Mouse (Mus musculus) hindbrain, embryonic 12.5 days (tissue): Measurements from ENCODE around the gene Plekhb2. TPM values are rescaled to one million over a fixed set of nuclear protein-coding genes. Genes with fewer than 3 reads are reported as not detected.

ENCODE experiments used
- ATAC-seq: fragments of 200-750 bp; cut with Nextera tagmentation; 2 replicates; pipeline ENCODE4 v1.8.0; 2017; ENCODE audit warnings: moderate TSS enrichment; ENCODE audit not compliant: low FRiP score
- H3K27ac ChIP-seq: fragments of 300-500 bp; sonication (generic); 2 replicates; pipeline ENCODE4 v1.5.1; 2016; ENCODE audit warnings: mild to moderate bottlenecking
- H3K27me3 ChIP-seq: fragments of 300-500 bp; sonication (generic); 2 replicates; pipeline ENCODE4 v1.6.1; 2016; ENCODE audit warnings: mild to moderate bottlenecking
- H3K36me3 ChIP-seq: fragments of 300-500 bp; sonication (generic); 2 replicates; pipeline ENCODE4 v1.6.1; 2016; ENCODE audit warnings: mild to moderate bottlenecking
- H3K4me1 ChIP-seq: fragments of 300-500 bp; sonication (generic); 2 replicates; pipeline ENCODE4 v1.6.1; 2016
- H3K4me2 ChIP-seq: fragments of 300-500 bp; sonication (generic); replicated peaks from 2 replicates; pipeline ENCODE4 v1.6.1; 2016; ENCODE audit warnings: mild to moderate bottlenecking
- H3K4me3 ChIP-seq: fragments of 300-500 bp; sonication (generic); 2 replicates; pipeline ENCODE4 v1.5.1; 2016; ENCODE audit warnings: mild to moderate bottlenecking
- H3K9ac ChIP-seq: fragments of 300-500 bp; sonication (generic); 2 replicates; pipeline ENCODE4 v1.6.1; 2016; ENCODE audit warnings: mild to moderate bottlenecking, moderate library complexity
- H3K9me3 ChIP-seq: fragments of 300-500 bp; sonication (generic); replicated peaks from 2 replicates; pipeline ENCODE4 v1.6.1; 2016; ENCODE audit warnings: mild to moderate bottlenecking
- WGBS: fragments of 180-500 bp; shearing (Covaris S2); methylation state at CpG from one replicate; pipeline ENCODE4 v1.1.7; 2016; 5-methylcytosine and 5-hydroxymethylcytosine counted together
- polyA plus RNA-seq: library from polyadenylated mRNA; unstranded; fragments of >200 nt; fragmentation: Nextera tagmentation; extraction: Ambion mirVana; gene quantifications from 2 replicates; pipeline ENCODE4 v1.2.1, GENCODE M21; 2016

Gene Plekhb2
- polyA plus RNA-seq: 50.8 and 59.8 TPM in 2 replicates

DNA sequence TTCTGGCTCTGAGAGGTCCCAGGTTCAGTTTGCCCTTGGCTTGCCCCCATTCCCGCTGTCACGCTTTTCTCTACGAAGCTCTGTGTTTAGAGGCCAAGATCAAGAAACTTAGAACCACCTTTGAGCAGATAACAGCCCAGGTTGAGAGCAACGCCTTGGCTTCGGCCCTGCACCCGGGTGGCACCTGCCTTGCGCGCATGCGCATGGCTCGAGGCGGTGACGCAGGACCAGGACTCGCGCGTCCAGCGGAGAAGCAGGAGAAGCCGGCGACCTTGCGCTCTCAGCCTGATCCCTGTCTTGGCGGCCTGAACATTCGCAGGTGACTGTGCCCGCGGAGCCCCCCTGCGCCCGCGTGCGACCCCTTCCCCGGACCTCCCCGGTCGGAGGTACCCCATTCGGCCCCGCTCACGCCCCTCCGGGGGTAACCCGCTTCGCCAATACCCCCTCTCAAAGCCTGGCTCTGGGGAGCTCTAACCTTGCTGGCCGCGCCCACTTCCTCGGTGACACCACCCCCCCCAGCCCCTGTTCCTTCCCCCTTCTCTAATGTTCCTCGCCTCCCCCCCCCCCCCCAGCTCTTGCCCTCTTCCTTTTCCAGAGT lies at the start of gene Plekhb2:
Gene Plekhb2, plus strand, starts transcription at position 232 of the 598 bp plus-strand sequence.
- H3K4me1 ChIP-seq: peaks cover 31% of the 10 kb centered on the region
- H3K27me3 ChIP-seq: no peaks in the 10 kb centered on the region
- peak within 1 kb of the TSS; percentile 80 for H3K4me3 ChIP-seq
- peak within 1 kb of the TSS; percentile 40 for H3K27ac ChIP-seq
- no peaks in the 10 kb centered on the region for H3K36me3 ChIP-seq
- WGBS: under 1% methylated on average over 39 of the region's 40 CpGs
- peak; percentile 88 for ATAC-seq
- H3K9ac ChIP-seq: peak within 1 kb of the TSS; percentile 94
- peak within 1 kb of the TSS; percentile 75 for H3K4me2 ChIP-seq
- H3K9me3 ChIP-seq: no peaks in the 10 kb centered on the region

DNA sequence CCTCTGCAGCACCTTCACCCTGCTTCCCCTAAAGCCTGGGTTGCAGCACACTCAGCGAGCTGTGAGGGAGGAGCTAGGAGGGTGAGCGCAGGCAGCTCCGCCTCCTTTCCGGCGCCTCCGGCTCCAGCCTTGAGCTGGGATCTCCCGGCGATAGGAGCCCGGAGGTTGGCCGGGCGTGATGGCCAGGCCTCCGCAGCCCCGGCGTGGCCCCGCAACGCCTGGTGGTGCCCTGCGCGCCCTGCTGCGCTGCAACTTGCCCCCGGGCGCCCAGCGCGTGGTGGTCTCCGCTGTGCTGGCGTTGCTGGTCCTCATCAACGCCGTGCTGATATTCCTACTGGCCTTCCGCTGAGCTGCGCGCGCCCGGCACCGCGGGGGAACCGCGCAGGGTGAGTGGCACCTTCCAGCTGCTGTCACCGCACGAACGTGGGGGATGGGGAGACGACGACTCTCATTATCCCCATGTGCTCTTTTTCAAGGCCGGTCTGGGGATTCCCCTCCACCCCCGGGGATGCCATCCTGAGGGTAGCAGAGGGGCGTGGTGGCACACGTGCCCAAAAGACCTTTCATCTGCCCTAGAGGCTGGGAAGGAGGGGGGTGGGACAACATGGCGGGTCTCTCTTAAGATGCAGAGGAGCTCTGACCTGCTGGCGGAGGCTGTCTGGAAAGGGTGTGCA lies 48.0 kb upstream of the Plekhb2 start:
- peak; percentile 87 for ATAC-seq
- peak overlapping the region; percentile 67 for H3K4me3 ChIP-seq
- no peaks in the 10 kb centered on the region for H3K27me3 ChIP-seq
- whole genome bisulfite sequencing: under 1% methylated on average over 47 of the region's 47 CpGs
- H3K4me1 ChIP-seq: peaks cover 49% of the 10 kb centered on the region
- H3K9ac ChIP-seq: peak overlapping the region; percentile 83
- peaks cover 6% of the 10 kb centered on the region; the same call in 1 of the 2 replicates for H3K36me3 ChIP-seq
- peak overlapping the region; percentile 88 for H3K27ac ChIP-seq
- peak overlapping the region; percentile 78 for H3K4me2 ChIP-seq
- no peaks in the 10 kb centered on the region for H3K9me3 ChIP-seq

DNA sequence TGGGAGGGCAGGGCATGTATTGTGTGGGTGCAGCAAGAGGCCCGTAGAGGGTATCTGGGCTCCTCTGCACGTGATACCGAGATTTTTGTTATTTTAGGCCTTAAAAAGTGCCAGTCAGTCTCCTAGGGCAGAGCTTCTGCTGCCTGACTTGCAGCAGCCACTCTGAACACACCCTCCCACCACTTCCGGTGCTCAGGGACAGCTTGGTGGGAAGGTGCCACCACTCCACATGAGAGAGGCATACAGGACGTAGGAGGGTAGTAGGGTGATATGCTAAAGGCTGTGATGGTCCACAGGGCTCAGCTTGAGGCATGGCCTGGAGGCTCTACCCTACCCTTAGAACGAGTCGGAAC lies 47.5 kb upstream of the Plekhb2 start:
- Histone ChIP-seq H3K4me3 (peak overlapping the region; percentile 67), H3K4me2 (peak overlapping the region; percentile 78), H3K4me1 (peaks cover 54% of the 10 kb centered on the region), H3K27ac (peak overlapping the region; percentile 88), H3K9ac (peak overlapping the region; percentile 83), H3K27me3 (no peaks in the 10 kb centered on the region), H3K36me3 (peaks cover 6% of the 10 kb centered on the region; the same call in 1 of the 2 replicates), H3K9me3 (no peaks in the 10 kb centered on the region)
- WGBS: 34% methylated on average over 7 of the region's 7 CpGs
- peak; percentile 26; the same call in 1 of the 2 replicates for ATAC-seq

DNA sequence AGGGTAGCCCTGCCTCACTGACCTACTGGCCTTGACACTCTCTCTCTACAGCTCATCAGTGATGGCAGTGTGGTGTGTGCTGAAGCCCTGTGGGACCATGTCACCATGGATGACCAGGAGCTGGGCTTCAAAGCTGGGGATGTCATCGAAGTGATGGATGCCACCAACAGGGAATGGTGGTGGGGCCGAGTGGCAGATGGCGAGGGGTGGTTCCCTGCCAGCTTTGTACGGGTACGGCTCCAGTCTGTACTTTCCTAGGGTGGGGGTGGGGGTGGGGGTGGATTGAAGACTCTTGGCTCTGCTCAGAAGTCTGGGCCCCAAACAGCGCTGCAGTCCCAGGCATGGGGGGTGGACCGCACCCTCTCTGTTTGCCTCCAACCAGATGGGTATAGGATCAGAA lies 44.9 kb upstream of the Plekhb2 start:
- WGBS: 75% methylated on average over 7 of the region's 7 CpGs
- Histone ChIP-seq H3K27ac (no peak overlapping the region), H3K27me3 (no peaks in the 10 kb centered on the region), H3K9ac (no peak overlapping the region), H3K9me3 (no peaks in the 10 kb centered on the region), H3K4me3 (no peak overlapping the region), H3K4me1 (peaks cover 57% of the 10 kb centered on the region), H3K4me2 (no peak overlapping the region), H3K36me3 (peaks cover 26% of the 10 kb centered on the region)
- ATAC-seq: no peak

DNA sequence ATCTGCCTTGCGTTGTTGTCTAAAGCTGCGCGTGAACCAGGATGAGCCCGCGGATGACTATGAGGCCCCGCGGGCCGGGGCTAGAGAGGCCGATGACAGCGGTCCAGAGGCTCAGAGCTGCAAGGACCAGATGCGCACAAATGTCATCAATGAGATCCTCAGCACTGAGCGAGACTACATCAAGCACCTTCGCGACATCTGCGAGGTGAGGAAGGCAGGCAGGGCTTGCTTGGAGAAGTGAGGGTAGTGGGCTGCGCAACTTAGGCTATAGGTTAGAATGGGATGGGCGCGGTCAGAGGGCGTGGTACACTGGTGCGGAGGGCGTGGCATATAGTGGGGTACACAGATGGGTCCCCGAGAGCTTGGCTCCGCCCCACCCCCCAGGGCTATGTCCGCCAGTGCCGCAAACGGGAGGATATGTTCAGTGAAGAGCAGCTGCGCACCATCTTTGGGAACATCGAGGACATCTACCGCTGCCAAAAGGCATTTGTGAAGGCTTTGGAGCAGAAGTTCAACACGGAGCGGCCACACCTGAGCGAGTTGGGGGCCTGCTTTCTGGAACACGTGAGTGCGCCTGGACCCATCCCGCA lies 43.8 kb upstream of the Plekhb2 start:
- no peak overlapping the region for H3K9ac ChIP-seq
- WGBS: 20% methylated on average over 35 of the region's 35 CpGs
- H3K4me3 ChIP-seq: no peak overlapping the region
- no peak for ATAC-seq
- H3K4me1 ChIP-seq: peaks cover 53% of the 10 kb centered on the region
- no peaks in the 10 kb centered on the region for H3K27me3 ChIP-seq
- H3K27ac ChIP-seq: no peak overlapping the region
- H3K36me3 ChIP-seq: peaks cover 37% of the 10 kb centered on the region
- peak overlapping the region; percentile 13; the same call in 1 of the 2 replicates for H3K4me2 ChIP-seq
- H3K9me3 ChIP-seq: no peaks in the 10 kb centered on the region

DNA sequence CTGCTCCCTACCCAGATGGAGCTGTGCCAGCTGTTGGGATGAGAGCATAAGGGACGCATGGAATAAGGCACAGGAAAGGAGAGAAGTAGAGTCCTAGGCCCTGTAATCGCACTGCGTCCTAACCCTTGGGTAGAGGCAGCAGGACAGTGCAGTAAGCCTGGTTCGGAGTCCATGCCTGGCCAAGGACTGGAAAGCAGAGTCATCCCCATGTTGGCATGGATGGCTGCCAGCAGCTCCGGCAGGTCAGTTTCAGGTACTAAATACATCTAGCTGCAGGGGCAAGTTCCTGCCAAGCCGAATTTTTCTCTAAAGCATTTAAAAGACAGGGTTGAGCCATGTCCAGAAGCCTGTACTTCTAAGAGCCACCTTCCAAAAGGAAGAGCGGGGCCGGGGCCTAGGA lies 41.3 kb upstream of the Plekhb2 start:
- Histone ChIP-seq H3K4me2 (no peak overlapping the region), H3K36me3 (peaks cover 56% of the 10 kb centered on the region), H3K4me1 (peaks cover 34% of the 10 kb centered on the region), H3K27me3 (no peaks in the 10 kb centered on the region), H3K9ac (no peak overlapping the region), H3K4me3 (no peak overlapping the region), H3K9me3 (no peaks in the 10 kb centered on the region), H3K27ac (no peak overlapping the region)
- WGBS: 90% methylated on average over 8 of the region's 8 CpGs
- no peak for ATAC-seq

DNA sequence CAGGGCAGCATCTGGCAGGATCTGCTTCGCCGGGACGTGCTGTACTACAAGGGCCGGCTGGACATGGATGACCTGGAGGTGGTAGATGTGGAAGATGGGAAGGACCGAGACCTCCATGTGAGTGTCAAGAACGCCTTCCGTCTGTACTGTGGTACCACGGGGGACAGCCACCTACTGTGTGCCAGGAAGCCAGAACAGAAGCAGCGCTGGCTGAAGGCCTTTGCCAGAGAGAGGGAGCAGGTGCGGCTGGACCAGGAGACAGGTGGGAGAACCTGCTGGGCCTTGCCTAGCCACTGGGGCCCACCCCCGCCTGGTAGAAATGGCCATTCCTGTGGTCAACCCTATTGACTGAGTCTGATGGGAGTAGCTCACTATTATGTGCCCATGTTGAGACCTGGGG lies 39.5 kb upstream of the Plekhb2 start:
- peaks cover 20% of the 10 kb centered on the region for H3K4me1 ChIP-seq
- H3K4me2 ChIP-seq: no peak overlapping the region
- H3K4me3 ChIP-seq: no peak overlapping the region
- H3K36me3 ChIP-seq: peaks cover 75% of the 10 kb centered on the region
- ATAC-seq: no peak
- no peaks in the 10 kb centered on the region for H3K9me3 ChIP-seq
- no peaks in the 10 kb centered on the region for H3K27me3 ChIP-seq
- no peak overlapping the region for H3K9ac ChIP-seq
- H3K27ac ChIP-seq: no peak overlapping the region
- WGBS: 96% methylated on average over 11 of the region's 11 CpGs

DNA sequence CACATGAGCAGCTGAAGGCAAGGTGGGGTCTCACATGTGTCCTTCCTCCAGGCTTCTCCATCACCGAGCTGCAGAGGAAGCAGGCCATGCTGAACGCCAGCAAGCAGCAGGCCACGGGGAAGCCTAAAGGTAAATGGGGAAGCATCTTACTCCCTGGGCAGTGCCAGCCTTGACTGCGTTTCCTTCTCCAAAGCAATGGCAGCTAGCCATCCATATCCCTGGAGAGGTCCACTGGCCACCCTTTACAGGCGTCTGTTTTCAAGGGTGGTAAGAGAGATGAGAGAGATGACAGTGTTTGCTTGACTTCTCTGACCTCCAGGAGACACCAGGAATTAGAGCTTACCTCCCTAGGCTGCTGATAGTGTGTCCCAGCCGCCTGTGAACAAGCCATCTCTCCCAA lies 38.7 kb upstream of the Plekhb2 start:
- Histone ChIP-seq H3K27ac (no peak overlapping the region), H3K4me3 (no peak overlapping the region), H3K9ac (no peak overlapping the region), H3K4me1 (peaks cover 13% of the 10 kb centered on the region), H3K9me3 (no peaks in the 10 kb centered on the region), H3K4me2 (no peak overlapping the region), H3K27me3 (no peaks in the 10 kb centered on the region), H3K36me3 (peaks cover 82% of the 10 kb centered on the region)
- 83% methylated on average over 6 of the region's 6 CpGs for WGBS
- ATAC-seq: no peak

DNA sequence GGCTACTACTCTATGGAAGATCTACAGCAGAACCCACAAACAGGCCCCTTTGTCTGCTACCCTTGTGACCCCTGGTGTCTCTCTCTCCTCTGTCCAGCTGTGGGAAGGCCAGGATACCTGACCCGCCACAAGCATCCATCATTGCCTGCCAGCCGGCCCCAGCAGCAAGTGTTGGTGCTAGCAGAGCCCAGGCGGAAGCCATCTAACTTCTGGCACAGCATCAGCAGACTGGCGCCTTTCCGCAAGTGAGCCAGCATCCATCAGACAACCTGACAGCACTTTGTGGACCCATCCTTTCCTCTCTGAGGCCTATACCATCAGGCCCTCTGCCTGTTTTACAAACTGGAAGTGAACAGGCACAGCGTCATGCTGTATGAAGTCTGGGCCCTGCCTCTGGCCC lies 38.2 kb upstream of the Plekhb2 start:
- Histone ChIP-seq H3K9ac (no peak overlapping the region), H3K27ac (no peak overlapping the region), H3K4me3 (no peak overlapping the region), H3K9me3 (no peaks in the 10 kb centered on the region), H3K4me2 (no peak overlapping the region), H3K27me3 (no peaks in the 10 kb centered on the region), H3K4me1 (peaks cover 8% of the 10 kb centered on the region), H3K36me3 (peaks cover 83% of the 10 kb centered on the region)
- WGBS: 72% methylated on average over 6 of the region's 6 CpGs
- ATAC-seq: no peak

DNA sequence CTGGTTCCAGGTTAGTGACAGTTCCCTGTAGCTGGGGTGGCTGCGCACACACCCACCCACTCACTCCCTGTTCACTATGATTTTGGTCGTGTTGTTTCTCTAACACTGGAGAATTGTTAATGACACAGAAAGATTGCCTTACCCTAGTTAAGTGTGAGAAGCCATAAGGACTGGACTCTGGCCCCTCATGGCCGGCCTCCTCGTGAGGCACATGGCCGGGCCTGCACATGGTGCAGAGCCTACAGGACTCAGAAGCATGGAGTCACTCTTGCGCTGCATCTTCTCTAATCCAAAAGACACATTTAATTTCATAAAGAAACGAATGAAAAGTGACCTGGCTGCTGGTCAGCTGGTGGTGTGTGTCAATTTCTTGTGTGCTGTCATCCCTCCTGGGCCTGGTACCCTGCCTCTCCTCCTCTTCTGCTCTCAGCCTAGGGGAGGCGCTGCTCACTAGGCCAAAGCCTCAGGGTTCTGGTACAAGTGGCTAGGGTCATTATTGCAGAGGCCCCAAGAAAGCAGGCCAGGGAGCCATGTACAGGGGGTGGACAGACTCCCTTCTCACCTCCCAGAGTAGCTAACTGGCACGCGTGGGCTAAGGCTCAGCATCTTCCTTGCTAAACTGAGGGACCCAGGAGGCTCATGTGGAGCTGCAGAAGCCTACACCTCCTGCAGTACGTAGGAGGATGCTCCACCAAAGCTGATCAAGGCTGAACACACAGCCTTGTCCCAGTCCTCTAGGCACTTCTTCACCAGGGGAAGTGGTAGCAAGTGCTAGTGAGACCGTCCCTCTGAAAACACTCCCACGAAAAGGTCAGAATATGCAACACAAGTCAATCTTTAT lies 37.1 kb upstream of the Plekhb2 start:
- H3K27me3 ChIP-seq: no peaks in the 10 kb centered on the region
- 91% methylated on average over 13 of the region's 13 CpGs for WGBS
- no peak overlapping the region for H3K4me3 ChIP-seq
- no peaks in the 10 kb centered on the region for H3K4me1 ChIP-seq
- no peak overlapping the region for H3K9ac ChIP-seq
- H3K4me2 ChIP-seq: no peak overlapping the region
- no peak for ATAC-seq
- peaks cover 93% of the 10 kb centered on the region for H3K36me3 ChIP-seq
- no peak overlapping the region for H3K27ac ChIP-seq
- H3K9me3 ChIP-seq: no peaks in the 10 kb centered on the region

DNA sequence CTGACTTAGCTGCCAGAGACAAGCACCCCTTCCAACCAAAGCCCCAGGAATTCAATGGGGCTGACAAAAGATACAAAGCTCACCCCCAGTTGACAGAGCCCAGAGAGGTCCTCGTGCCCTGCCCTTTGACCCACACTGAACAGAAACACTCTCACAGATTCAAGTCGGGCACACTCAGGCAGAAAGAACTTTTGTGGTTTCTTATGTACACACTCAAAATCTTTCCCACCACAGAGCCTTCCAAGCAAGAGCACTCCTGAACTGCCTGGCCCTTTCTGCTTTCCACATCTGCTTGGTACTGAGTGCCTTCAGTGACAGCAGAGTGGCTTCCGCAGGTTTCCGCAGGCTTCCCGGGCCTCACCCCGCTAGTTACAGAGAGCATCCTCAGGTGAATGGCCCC lies 33.9 kb upstream of the Plekhb2 start:
- Histone ChIP-seq H3K36me3 (peaks cover 90% of the 10 kb centered on the region), H3K27me3 (no peaks in the 10 kb centered on the region), H3K9me3 (no peaks in the 10 kb centered on the region), H3K4me3 (no peak overlapping the region), H3K4me1 (no peaks in the 10 kb centered on the region), H3K27ac (no peak overlapping the region), H3K9ac (no peak overlapping the region), H3K4me2 (no peak overlapping the region)
- 75% methylated on average over 6 of the region's 6 CpGs for WGBS
- ATAC-seq: no peak

DNA sequence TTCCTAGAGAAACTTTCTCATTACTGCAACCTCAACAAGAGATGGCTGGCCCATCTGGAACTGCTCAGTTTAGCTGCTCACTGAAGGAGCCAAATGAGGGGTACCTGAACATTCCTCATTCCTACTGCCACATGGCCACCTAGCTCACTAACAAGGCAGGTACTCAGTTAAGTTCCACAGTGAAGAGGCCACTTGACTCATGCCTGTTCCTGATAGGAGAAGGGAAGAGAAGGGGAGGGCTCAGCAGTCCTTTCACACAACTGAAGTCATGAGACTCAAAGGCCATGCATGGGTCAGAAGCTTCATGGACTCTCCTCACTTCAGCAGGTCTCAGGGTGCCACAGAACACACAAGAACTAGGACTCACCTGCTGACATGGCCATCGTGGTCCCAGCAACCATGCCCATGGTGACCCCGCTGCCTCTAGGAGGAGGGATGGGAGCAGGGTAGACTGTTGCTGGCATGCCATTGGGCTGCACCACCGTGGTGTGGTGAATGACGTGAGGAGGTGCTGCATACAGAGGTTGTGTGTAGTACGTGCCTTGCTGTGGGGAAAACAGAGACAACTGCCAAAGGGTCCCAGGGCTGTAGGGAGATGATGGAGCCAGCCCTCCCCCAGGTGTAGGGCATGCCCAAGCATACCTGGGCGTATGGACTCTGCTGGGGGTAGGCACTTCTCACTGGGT lies 30.4 kb upstream of the Plekhb2 start:
- no peak overlapping the region for H3K4me3 ChIP-seq
- peaks cover 86% of the 10 kb centered on the region for H3K36me3 ChIP-seq
- H3K27me3 ChIP-seq: no peaks in the 10 kb centered on the region
- H3K4me1 ChIP-seq: no peaks in the 10 kb centered on the region
- H3K4me2 ChIP-seq: no peak overlapping the region
- WGBS: 92% methylated on average over 6 of the region's 6 CpGs
- H3K9ac ChIP-seq: no peak overlapping the region
- H3K27ac ChIP-seq: no peak overlapping the region
- ATAC-seq: no peak
- H3K9me3 ChIP-seq: no peaks in the 10 kb centered on the region
